Comparison of ENCODE assay signal across 21 mouse cellular contexts in genomic region chr10:8948227-8948626, GRCm38 (mm10).
"Had no signal": no experiment of that assay in that cellular context is flagged by ENCODE, and none has a peak within 500 bp of the region (broad histone marks: within the 10 kb centered on the region; RNA-seq: fewer than 3 reads in every experiment).

No protein-coding gene starts in this region.

- H3K27ac ChIP-seq: kidney, embryonic 15.5 days; limb, embryonic 10.5 days; limb, embryonic 13.5 days; liver, embryonic 12.5 days; liver, embryonic 15.5 days; lung, embryonic 15.5 days; midbrain, embryonic 10.5 days; midbrain, embryonic 13.5 days; stomach, postnatal 0 days had no signal

- H3K27me3 ChIP-seq: kidney, embryonic 15.5 days; liver, embryonic 12.5 days; liver, embryonic 15.5 days; lung, embryonic 15.5 days; megakaryocyte, embryonic 14.5 days; midbrain, embryonic 13.5 days had no signal

- H3K4me3 ChIP-seq: kidney, embryonic 15.5 days; limb, embryonic 10.5 days; limb, embryonic 13.5 days; liver, embryonic 12.5 days; liver, embryonic 15.5 days; lung, embryonic 15.5 days; megakaryocyte, embryonic 14.5 days; midbrain, embryonic 10.5 days; midbrain, embryonic 13.5 days had no signal

- DNase-seq: kidney, adult 8-10 months; kidney, postnatal 10 days; kidney, postnatal 36 days; liver; lung, adult 18-20 months; lung, postnatal 10 days; lung, postnatal 36 days; thymus, adult 2 months; thymus, postnatal 14 days; thymus, postnatal 4 days had no signal

- H3K4me1 ChIP-seq: liver, embryonic 12.5 days; liver, embryonic 15.5 days; midbrain, embryonic 10.5 days had no signal

- ATAC-seq: liver, embryonic 12.5 days; midbrain, embryonic 13.5 days; midbrain, embryonic 16.5 days had no signal
